Mouse (Mus musculus) forebrain, embryonic 14.5 days (tissue): ENCODE measurements around the gene Armc8. TPM values are rescaled to one million over a fixed set of nuclear protein-coding genes. Genes with fewer than 3 reads are reported as not detected.
A peak's percentile ranks its signal among the peaks of the same experiment; 100 is the strongest.

Source experiments
- ATAC-seq: fragments of 200-750 bp; cut with Nextera tagmentation; 2 replicates; pipeline ENCODE4 v1.8.0; 2017; ENCODE audit warnings: mild to moderate bottlenecking, moderate library complexity
- DNase-seq: peaks from one replicate; pipeline ENCODE4 v3.0.0-alpha.2; 2015; ENCODE audit warnings: low spot score
- H3K27ac ChIP-seq: fragments of 300-500 bp; sonication (generic); 2 replicates; pipeline ENCODE4 v1.5.1; 2014; ENCODE audit warnings: low read depth, mild to moderate bottlenecking, control low read depth, low read length, moderate library complexity
- H3K27me3 ChIP-seq: fragments of 300-500 bp; sonication (generic); replicated peaks from 2 replicates; pipeline ENCODE4 v1.6.1; 2014; ENCODE audit warnings: low read length, control low read depth, mixed read lengths; ENCODE audit not compliant: control insufficient read depth, insufficient read depth
- H3K36me3 ChIP-seq: fragments of 300-500 bp; sonication (generic); 2 replicates; pipeline ENCODE4 v1.6.1; 2014; ENCODE audit warnings: low read length, control low read depth; ENCODE audit not compliant: control insufficient read depth, insufficient read depth
- H3K4me1 ChIP-seq: fragments of 300-500 bp; sonication (generic); 2 replicates; pipeline ENCODE4 v1.6.1; 2014; ENCODE audit warnings: antibody characterized with exemption, low read length, control low read depth; ENCODE audit not compliant: control insufficient read depth, insufficient read depth
- H3K4me2 ChIP-seq: fragments of 300-500 bp; sonication (generic); 2 replicates; pipeline ENCODE4 v1.6.1; 2014; ENCODE audit warnings: mild to moderate bottlenecking, control low read depth, low read length
- H3K4me3 ChIP-seq: fragments of 300-500 bp; sonication (generic); 2 replicates; pipeline ENCODE4 v1.5.1; 2014; ENCODE audit warnings: low read depth, low read length, control low read depth
- H3K9ac ChIP-seq: fragments of 300-500 bp; sonication (generic); 2 replicates; pipeline ENCODE4 v1.6.1; 2014; ENCODE audit warnings: mild to moderate bottlenecking, low read length, control low read depth, moderate library complexity
- H3K9me3 ChIP-seq: fragments of 300-500 bp; sonication (generic); replicated peaks from 2 replicates; pipeline ENCODE4 v1.6.1; 2016; ENCODE audit warnings: low read length, control low read depth, mixed read lengths; ENCODE audit not compliant: control insufficient read depth
- WGBS: fragments of 180-500 bp; shearing (Covaris S2); extraction: QIAGEN DNeasy Blood & Tissue Kit; methylation state at CpG from one replicate; pipeline ENCODE4 v1.1.7; 2014; 5-methylcytosine and 5-hydroxymethylcytosine counted together
- polyA plus RNA-seq: library from polyadenylated mRNA; unstranded; fragments of >200 nt; fragmentation: Nextera tagmentation; extraction: Ambion mirVana; gene quantifications from 2 replicates; pipeline ENCODE4 v1.2.1, GENCODE M21; 2014

Armc8 gene
- polyA plus RNA-seq, 1 experiment from 2014 or later: 60.6 TPM

- peaks cover 25% of the 10 kb centered on the region for H3K4me1 ChIP-seq
These were observed 133.0 kb downstream of the Armc8 start for GRCm38 (mm10) chr9:99435619-99436181.

GRCm38 (mm10) chr9:99434892-99435618, 133.6 kb downstream of the Armc8 start:
- Histone ChIP-seq H3K27me3 (peaks cover 2% of the 10 kb centered on the region; the same call in 1 of the 2 replicates), H3K27ac (peak overlapping the region; percentile 87; the same call in 1 of the 2 replicates), H3K9me3 (no peaks in the 10 kb centered on the region), H3K4me2 (peak overlapping the region; percentile 84), H3K4me3 (peak overlapping the region; percentile 81), H3K36me3 (no peaks in the 10 kb centered on the region), H3K4me1 (peaks cover 25% of the 10 kb centered on the region), H3K9ac (peak overlapping the region; percentile 93)
- ATAC-seq: peak; percentile 32
- WGBS: 25% methylated on average over 14 of the region's 14 CpGs
- DNase-seq: peak; percentile 38

More at GRCm38 (mm10) chr9:99435619-99436181, 133.0 kb downstream of the Armc8 start:
- WGBS: 6% methylated on average over 16 of the region's 16 CpGs
- peak; percentile 52 for ATAC-seq
- Histone ChIP-seq H3K27ac (peak overlapping the region; percentile 87), H3K9me3 (no peaks in the 10 kb centered on the region), H3K27me3 (peaks cover 2% of the 10 kb centered on the region; the same call in 1 of the 2 replicates), H3K36me3 (no peaks in the 10 kb centered on the region), H3K4me3 (peak overlapping the region; percentile 81), H3K4me2 (peak overlapping the region; percentile 84), H3K9ac (peak overlapping the region; percentile 93)
- DNase-seq: peak; percentile 62

GRCm38 (mm10) chr9:99432478-99432877, 136.2 kb downstream of the Armc8 start:
- no peaks in the 10 kb centered on the region for H3K9me3 ChIP-seq
- no peak overlapping the region for H3K9ac ChIP-seq
- H3K27ac ChIP-seq: no peak overlapping the region
- H3K4me1 ChIP-seq: peaks cover 25% of the 10 kb centered on the region
- 0 out of 2 replicates have a peak, but pooled peaks cover 2% of the 10 kb centered on the region for H3K27me3 ChIP-seq
- DNase-seq (no peak), ATAC-seq (no peak)
- 96% methylated on average over 4 of the region's 4 CpGs for whole genome bisulfite sequencing
- no peak overlapping the region for H3K4me2 ChIP-seq
- H3K4me3 ChIP-seq: no peak overlapping the region
- H3K36me3 ChIP-seq: no peaks in the 10 kb centered on the region

GRCm38 (mm10) chr9:99431963-99432362, 136.7 kb downstream of the Armc8 start:
- Histone ChIP-seq H3K4me2 (no peak overlapping the region), H3K27me3 (no peaks in the 10 kb centered on the region), H3K4me3 (no peak overlapping the region), H3K36me3 (no peaks in the 10 kb centered on the region), H3K27ac (no peak overlapping the region), H3K9me3 (no peaks in the 10 kb centered on the region), H3K4me1 (peaks cover 25% of the 10 kb centered on the region), H3K9ac (no peak overlapping the region)
- ATAC-seq (no peak), DNase-seq (no peak)
- WGBS: 77% methylated on average over 6 of the region's 6 CpGs

- WGBS: 93% methylated on average over 8 of the region's 8 CpGs
- no peak for ATAC-seq
These were observed 137.4 kb downstream of the Armc8 start for GRCm38 (mm10) chr9:99431346-99431745.

GRCm38 (mm10) chr9:99430806-99431205, 137.9 kb downstream of the Armc8 start:
- DNase-seq (no peak), ATAC-seq (no peak)
- Histone ChIP-seq H3K9ac (no peak overlapping the region), H3K27me3 (no peaks in the 10 kb centered on the region), H3K4me1 (peaks cover 25% of the 10 kb centered on the region), H3K27ac (no peak overlapping the region), H3K9me3 (no peaks in the 10 kb centered on the region), H3K4me2 (no peak overlapping the region), H3K36me3 (no peaks in the 10 kb centered on the region), H3K4me3 (no peak overlapping the region)
- 86% methylated on average over 6 of the region's 6 CpGs for WGBS

More at GRCm38 (mm10) chr9:99431346-99431745, 137.4 kb downstream of the Armc8 start:
- Histone ChIP-seq H3K27me3 (no peaks in the 10 kb centered on the region), H3K4me2 (no peak overlapping the region), H3K27ac (no peak overlapping the region), H3K36me3 (no peaks in the 10 kb centered on the region), H3K4me3 (no peak overlapping the region), H3K9ac (no peak overlapping the region), H3K9me3 (no peaks in the 10 kb centered on the region), H3K4me1 (peaks cover 25% of the 10 kb centered on the region)
- no peak for DNase-seq

- Histone ChIP-seq H3K36me3 (no peaks in the 10 kb centered on the region), H3K4me2 (no peak overlapping the region), H3K9me3 (no peaks in the 10 kb centered on the region), H3K4me1 (peaks cover 21% of the 10 kb centered on the region; the same call in 1 of the 2 replicates), H3K4me3 (no peak overlapping the region), H3K27me3 (no peaks in the 10 kb centered on the region), H3K27ac (no peak overlapping the region), H3K9ac (no peak overlapping the region)
- ATAC-seq: no peak
- 85% methylated on average over 3 of the region's 3 CpGs for WGBS
- DNase-seq: no peak
These were observed 138.9 kb downstream of the Armc8 start for GRCm38 (mm10) chr9:99429845-99430244.

- WGBS: 73% methylated on average over 11 of the region's 11 CpGs
- no peak for ATAC-seq
These were observed 139.9 kb downstream of the Armc8 start for GRCm38 (mm10) chr9:99428601-99429331.

More at GRCm38 (mm10) chr9:99428601-99429331, 139.9 kb downstream of the Armc8 start:
- Histone ChIP-seq H3K4me2 (no peak overlapping the region), H3K4me1 (peaks cover 11% of the 10 kb centered on the region; the same call in 1 of the 2 replicates), H3K27ac (no peak overlapping the region), H3K4me3 (no peak overlapping the region), H3K9me3 (no peaks in the 10 kb centered on the region), H3K9ac (no peak overlapping the region), H3K36me3 (no peaks in the 10 kb centered on the region), H3K27me3 (no peaks in the 10 kb centered on the region)
- no peak for DNase-seq
